In the genomic region with DNA sequence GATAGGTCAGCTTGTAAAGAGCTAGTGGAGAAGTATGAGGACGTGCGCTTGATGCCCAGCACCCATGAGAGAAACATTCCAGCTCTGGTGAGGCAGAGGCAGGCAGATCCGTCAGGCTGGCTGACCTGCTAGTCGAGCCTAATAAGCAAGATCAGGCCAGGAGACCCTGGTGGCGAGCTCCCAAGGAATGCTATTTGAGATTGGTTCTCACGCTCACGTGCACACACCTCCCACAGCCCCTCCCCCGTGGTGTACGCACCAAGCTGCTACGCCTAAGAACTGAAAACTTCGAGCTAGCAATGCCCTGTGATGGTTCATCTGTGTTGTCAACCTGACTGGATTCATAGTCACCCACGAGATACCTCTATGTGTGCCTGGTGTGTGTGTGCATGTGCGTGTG, we compare ENCODE assay signal across 15 mouse cellular contexts.
"Had no signal": no experiment of that assay in that cellular context is flagged by ENCODE, and none has a peak within 500 bp of the region (broad histone marks: within the 10 kb centered on the region; RNA-seq: fewer than 3 reads in every experiment).

No protein-coding gene starts in this region.

- DNase-seq: lung, adult 18-20 months; lung, embryonic 14.5 days; lung, postnatal 10 days; lung, postnatal 4 days; right cerebral cortex, postnatal 14 days; thymus, adult 2 months; thymus, postnatal 25 days; thymus, postnatal 4 days had no signal

- ATAC-seq: midbrain, embryonic 13.5 days; midbrain, embryonic 16.5 days had no signal

- H3K4me1 ChIP-seq: stomach, embryonic 15.5 days had no signal

- H3K36me3 ChIP-seq: neural tube, embryonic 13.5 days; neural tube, embryonic 15.5 days; stomach, embryonic 15.5 days had no signal

- H3K9me3 ChIP-seq: midbrain, embryonic 13.5 days; neural tube, embryonic 13.5 days; neural tube, embryonic 15.5 days; stomach, embryonic 15.5 days had no signal

- H3K4me3 ChIP-seq: midbrain, embryonic 10.5 days; midbrain, embryonic 13.5 days; myocyte; neural tube, embryonic 13.5 days; neural tube, embryonic 15.5 days; stomach, embryonic 15.5 days had no signal

- H3K27me3 ChIP-seq: midbrain, embryonic 13.5 days; neural tube, embryonic 13.5 days; neural tube, embryonic 15.5 days; stomach, embryonic 15.5 days had no signal
